Mouse (Mus musculus) heart, postnatal 0 days (tissue): ENCODE measurements around the gene Clip2.

Experiments used
- CTCF ChIP-seq: IDR thresholded peaks from 2 replicates; pipeline ENCODE4 v1.5.1; 2016; ENCODE audit warnings: antibody characterized with exemption, control low read depth, low read depth
- EP300 ChIP-seq: IDR thresholded peaks from 2 replicates; pipeline ENCODE4 v1.6.1; 2016; ENCODE audit warnings: antibody characterized with exemption, low read depth

DNA sequence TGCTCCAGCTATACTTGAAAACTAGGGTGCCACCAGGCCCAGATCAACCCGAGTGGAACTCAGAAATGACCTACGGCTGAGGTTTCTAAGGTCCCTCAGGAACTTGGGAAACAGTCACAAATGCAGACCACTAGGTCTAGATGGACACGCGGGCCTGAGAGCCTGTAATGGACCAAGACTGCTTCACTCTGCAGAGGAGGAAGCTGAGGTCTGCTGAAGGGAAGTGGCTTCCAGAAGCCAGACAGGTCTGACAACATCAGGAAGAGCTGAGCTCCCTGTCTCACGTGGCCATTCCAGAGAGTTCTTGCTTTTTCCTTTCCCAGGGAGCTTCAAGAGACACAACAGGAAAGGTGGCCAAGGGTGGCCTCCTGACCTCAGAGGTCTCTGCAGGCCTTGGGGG lies 43.3 kb downstream of the Clip2 start:
- no peak for TF ChIP-seq CTCF
- TF ChIP-seq EP300: no peak
